Mouse (Mus musculus) mesoderm, embryonic 11.5 days (tissue): ENCODE results near the gene Macrod1.
"Not testable (repeated sequence)": the region's sequence is repeated elsewhere in the genome, so short reads cannot be mapped to it uniquely, and the experiment has no call there.

ENCODE experiments used
- DNase-seq: peaks from one replicate; pipeline ENCODE4 v3.0.0-alpha.2; 2012; ENCODE audit warnings: low read depth, low spot score

Macrod1 gene

DNA sequence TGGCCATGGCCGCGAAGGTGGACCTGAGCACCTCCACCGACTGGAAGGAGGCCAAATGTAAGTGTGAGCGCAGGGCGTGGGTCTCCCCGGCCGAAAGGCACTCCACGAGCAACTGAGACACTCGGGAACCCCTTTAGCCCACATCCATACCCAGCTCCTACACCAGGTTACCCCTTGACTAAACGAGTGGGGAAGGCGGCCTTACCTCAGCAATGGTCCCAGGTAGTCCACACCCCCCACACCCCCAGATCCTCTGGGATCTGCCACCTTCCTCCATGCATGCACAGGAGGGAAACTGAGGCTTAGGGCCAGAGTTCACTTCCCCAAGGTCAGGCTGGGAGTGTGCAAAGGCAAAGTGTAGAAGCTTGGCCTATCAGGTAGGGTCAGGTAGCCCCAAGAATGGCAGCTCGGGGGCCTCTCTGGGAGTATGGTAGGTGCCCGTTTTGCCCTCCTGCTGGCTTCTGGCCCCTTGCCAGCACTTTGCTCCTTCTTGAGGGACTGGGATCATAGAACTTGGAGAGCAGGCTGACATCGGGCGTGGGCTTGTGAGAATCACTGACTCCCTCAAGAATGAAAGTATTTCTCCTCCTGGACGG lies 614 bp downstream of the Macrod1 start:
- DNase-seq = no peak

DNA sequence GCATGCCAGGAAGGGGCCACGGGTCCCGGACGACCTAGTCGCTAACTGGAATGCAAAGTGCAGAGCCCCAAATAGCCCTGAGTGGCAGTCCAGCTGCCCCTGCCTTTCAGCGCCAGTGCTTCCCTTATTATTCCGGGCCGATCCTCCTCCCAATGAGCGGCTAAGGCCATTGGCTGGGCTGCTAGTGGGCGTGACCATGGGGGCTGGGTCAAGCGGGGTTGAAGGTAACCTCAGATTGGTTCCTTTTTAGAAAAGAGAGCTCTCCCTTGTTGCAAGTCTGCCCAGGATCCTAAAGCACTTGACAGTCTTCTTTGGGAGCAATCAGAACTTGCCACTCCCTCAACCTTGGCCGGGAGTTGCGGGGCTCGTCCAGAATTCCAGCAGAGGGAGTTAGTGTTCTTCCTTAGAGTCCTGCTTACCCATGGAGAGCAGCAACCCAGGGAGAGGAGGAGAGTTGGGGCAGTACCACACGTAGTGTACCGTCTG lies 1.2 kb downstream of the Macrod1 start:
- DNase-seq = peak; percentile 88

DNA sequence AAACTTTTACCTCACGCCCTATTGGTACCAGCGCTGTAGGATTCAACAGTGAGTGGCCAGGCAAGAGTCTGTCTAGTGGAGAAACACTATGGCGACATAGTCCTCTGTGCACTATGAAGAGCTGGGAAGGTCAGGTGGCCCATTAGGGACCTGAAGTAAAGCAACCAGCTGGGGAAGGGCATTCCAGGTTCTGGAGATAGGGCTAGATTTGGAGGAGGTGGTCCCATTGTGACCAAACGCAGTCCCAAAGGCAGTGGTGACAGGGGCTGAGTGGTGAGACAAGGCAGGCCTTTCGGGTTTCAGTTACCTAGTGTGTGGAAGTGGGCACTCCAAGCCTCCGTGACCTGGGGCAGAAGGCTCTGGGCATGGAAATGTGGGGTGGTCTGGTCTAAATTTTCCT lies 1.9 kb downstream of the Macrod1 start:
- DNase-seq = no peak

DNA sequence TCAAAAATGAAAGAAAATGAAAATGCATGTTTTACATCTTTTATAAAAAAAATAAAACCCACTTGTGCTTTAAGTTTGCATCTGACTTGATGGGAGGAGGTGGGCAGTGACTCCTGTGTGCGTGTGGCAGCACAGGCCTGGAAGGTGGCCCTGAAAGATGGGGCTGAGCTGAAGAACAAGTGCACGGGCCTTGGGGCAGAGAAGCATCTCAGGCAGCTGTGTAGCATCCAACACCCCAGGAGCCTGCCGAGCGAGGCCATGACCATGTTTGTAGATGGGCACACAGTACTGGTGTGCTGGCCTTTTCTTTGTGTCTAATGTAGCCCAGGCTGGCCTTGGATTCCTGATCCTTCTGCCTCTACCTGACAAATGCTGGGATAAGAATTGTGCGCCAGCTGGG lies 5.5 kb downstream of the Macrod1 start:
- DNase-seq = no peak

DNA sequence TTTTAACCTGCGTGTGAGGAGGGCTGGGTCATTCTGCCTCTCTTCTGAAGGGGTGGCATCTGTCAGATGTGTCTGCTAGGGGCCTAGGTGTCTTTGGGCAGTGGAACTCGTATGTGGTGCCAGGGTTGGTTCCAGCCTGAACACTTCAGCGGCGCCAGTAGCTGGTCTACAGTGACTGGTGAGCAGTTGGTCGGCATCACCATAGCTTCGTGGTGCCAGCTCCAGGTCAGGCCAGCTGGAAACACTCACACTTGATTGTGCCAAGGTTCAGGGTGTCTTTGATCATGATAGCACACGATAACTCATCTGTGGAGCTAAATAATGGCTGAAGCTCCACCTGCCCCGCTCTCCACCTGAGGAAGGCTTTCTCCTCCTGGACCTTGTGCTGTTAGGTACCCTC lies 6.3 kb downstream of the Macrod1 start:
- no peak for DNase-seq

DNA sequence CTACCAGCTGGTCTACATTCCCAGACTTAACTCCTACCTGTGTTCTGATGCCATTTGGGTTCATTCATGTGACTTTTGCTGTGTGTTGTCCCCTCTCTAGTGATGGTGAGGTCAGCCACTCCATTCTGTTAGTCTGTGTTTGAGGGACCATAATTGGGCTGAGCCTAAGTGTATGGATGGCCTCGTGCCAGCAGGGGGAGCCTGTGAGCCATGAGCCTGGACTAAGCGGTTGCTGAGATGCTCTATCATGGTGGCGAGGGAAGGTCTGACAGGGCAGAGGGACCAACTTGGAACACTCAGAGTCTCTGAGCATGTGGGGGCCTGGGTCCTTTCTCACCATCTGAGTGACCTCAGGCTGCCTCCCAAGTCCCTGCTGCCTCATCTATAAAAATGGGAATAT lies 8.0 kb downstream of the Macrod1 start:
- peak; percentile 90 for DNase-seq

DNA sequence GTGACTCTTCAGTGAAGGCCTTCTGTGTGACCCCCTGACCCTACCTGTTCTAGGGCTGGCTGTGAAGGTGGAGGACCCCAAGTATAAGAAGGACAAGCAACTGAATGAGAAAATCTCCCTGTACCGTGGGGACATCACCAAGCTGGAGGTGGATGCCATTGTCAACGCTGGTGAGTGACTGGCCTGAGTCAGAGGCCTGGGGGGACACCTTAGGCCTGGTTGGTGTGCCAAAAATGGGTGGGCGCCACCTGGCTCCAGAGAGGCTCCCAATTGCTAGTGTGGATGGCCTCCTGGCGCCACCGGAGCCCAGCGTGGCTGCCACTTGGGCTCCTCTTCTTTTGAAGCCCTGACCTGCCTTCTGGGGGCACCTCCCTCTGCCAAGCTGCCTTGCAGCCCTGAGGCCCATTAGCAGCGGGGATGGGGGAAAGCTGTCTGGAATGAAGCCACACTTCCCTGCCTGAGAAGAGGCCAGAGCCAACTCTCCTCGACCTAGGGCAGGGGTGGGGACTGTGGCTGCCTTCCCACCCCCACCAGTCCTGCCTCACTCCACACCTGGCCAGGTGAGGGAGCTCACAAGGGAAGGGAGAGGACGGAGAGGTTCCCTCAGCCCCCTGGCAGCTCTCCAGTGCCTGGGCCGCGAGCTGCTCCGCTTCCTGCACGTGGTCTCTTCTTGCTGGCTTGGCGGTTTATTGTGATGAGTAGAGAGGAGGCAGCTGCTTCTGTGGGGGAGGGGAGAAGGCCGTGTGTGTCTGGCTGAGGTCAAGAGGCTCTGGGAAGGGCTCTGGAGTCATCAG lies 9.6 kb downstream of the Macrod1 start:
- DNase-seq = no peak

DNA sequence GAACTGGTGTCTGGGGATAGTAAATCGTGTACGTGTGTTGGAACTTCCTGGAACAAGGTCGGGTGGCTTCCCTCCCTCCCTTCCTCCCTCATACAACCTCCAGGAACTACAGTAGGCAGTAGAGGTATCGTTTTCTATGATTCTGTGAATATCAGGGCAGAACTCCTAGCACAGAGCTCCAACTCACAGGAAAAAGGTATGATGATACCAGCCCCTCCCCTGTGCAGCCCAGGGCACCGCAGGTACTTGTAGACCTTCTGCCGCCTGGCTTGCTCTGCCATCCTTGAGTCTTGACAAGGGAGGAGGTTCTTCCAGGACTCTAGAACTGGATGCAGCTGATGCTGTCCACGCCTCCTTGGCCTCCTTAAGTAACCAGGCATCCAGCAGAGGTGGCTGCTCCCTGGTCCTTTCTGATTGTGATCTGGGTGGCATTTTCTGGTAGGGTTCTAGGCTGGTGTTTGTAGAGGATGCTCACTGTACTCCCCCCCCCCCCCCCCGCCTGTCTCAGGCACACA lies 10.3 kb downstream of the Macrod1 start:
- DNase-seq = no peak

DNA sequence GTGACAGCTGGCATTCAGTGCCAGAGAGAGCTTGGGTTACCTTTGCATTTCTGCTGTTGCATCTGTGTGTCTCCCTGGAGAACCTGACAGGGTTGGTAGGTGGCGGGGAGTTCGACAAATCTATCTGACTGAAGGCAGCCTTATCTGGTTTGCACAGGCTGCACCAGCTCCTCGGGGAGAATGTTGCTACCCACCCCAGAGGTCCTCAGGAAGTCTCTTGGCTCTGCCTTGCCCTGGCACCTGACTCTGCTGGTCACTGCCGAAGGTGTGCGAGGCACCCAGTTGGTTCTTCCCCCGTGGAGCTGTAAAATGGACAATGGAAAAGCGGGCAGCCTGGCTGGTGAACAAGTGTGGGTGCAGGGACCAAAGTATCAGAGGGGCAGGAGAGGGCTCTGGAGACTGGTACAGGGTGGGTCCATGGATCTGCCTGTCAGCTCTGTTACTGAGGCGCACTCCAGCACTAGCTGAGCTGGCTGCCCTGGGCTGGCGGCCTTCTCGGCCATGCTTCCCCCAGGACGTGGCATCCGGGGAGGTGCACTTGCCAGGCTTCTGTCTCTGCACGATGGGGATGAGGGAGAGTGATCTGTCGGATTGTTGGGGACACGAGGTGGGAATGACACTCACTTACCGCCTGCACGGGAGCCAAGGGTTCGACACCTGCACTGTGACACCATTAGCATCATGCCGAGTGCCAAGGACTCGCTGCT lies 10.9 kb downstream of the Macrod1 start:
- DNase-seq = no peak

DNA sequence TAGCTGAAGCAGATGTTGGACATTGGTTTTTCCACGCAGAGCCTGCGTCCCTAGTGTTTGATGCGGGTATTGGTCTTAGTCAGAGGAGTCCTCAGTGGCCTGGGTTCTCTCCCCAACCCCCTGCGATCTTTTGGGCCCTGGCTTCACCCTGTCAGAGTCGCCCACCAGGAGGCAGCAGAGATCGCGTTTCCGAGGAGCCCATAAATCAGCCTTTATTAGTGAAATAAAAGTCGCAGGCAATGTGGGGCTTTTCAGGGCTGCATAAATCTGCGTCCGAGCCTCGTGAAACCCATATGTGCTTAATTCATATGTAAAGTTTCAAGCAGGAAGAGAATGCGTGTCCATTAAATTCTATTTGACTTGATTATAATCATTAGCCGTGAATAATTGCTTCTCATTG lies 11.5 kb downstream of the Macrod1 start:
- peak; percentile 89 for DNase-seq

DNA sequence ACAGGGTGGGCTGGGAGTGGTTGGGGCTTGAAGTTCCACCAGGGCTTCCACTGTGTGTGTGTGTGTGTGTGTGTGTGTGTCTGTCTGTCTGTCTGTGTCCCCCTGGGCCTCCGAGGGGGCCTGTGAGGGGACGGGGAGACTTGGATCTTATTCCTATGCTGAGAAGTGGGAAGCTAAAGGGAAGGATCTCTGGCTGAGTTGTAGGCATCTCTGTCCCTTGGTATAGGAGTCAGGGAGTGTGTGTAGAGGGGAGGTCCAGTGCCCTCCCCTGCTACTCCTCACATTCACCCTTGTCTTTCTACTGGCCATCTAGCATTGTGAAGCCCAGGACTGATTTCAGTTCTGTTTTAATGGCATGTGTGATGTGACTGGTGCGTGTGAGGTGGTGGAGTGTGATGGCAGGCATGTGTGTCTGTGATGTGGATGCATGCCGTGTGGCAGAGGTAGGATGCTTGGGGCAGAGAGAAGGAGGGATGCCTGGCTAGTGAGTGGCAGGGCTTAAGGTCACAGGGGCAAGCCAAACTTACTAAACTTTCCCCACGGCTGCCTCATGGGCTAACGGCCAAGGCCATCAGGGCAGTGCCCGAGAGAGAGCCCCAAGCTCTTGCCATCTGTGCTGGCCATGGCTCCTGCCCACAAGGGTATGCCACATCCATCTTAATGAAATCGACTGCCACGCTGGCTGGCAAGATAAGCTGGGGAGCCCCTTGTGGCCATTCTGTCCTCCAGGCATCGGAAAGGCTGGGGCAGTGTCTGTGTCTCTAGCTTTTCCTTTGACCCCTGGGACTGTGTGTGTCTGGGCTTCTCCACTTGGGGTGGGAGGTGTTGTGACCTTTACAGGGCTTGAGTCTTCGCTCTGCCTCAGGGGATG lies 12.3 kb downstream of the Macrod1 start:
- no peak for DNase-seq

DNA sequence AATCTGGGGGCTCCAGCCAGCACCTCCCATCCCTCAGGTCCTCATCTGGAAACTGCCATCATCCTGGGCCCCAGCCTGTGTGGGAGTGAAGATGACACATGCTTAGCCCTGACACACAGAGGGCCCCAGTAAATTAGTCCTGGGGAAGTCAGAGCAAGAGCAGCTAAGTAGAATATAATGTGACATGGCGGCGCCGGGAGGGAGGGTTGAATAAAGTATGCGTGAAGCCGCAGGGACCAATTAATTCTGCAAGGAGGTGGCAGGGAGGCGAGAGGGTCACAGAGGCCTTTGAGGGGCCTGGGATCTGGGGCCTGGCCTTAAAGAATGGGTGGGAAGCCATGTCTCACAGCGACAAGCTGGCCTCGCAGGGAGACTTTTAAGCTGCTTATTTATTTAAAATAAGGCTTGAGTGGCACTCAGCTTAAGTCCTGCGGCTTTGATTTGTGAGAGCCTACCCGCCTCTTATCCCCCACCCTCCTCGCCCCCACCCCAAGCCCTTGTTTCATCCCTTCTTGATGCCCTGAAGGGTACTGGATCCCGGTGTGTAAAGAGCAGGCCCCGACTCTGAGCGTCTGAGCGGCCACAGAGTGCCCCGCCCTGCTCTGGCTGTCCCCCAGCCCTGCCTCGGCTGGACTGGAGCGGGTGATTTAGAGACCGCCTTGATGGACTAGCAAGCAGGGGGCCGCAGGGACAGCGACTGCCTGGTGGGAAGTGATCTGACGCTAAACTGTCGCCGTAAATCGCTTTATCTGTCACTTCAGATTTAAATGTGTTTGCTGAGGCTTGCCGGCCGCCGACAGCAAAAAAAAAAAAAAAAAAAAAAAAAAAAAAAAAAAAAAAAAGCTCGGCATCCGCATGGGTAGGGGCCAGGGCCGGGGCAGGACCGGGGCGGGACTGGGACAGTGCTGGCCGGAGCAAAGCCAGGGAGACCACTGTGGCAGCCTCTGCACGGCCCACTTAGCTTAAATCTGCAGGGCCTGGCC lies 13.5 kb downstream of the Macrod1 start:
- peak; percentile 84 for DNase-seq

DNA sequence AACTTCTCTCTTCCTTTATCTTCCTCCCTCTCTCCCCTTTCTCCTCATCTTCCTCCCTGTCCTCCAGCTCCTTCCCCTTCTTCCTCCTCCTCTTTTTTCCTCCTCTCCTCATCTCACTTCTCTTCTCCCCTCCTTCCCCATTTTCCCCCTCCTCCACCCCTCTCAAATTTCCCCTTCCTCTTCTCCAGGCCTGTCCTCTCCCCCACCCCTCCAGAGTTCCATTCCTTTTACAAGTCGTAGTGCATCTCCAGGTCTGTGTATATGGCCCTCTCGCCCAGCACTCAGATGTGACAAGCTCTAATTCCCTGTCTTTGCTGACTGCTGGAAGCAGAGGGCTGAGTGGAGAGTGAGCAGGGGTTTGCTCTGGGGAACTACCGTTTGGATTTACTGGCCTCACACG lies 14.2 kb downstream of the Macrod1 start:
- no peak for DNase-seq

DNA sequence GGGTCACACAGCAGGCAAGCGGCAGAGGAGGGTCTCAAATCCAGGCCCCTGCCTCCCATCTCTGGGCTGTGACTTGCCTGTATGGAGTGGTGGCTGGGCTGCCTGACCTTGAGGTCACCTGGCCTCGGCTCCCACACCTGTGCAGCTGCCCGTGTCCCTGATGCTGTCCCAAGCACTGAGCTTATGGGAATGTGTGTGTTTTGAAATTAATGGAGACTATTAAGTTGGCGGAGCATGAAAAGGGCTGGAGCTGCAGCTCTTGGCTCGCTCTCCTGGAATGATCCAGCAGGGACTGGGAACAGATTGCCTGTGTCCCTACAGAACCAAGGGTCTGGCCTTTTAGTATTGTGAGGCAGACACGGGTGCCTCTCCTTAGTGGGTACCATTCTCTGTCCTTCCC lies 15.6 kb downstream of the Macrod1 start:
- DNase-seq = no peak

DNA sequence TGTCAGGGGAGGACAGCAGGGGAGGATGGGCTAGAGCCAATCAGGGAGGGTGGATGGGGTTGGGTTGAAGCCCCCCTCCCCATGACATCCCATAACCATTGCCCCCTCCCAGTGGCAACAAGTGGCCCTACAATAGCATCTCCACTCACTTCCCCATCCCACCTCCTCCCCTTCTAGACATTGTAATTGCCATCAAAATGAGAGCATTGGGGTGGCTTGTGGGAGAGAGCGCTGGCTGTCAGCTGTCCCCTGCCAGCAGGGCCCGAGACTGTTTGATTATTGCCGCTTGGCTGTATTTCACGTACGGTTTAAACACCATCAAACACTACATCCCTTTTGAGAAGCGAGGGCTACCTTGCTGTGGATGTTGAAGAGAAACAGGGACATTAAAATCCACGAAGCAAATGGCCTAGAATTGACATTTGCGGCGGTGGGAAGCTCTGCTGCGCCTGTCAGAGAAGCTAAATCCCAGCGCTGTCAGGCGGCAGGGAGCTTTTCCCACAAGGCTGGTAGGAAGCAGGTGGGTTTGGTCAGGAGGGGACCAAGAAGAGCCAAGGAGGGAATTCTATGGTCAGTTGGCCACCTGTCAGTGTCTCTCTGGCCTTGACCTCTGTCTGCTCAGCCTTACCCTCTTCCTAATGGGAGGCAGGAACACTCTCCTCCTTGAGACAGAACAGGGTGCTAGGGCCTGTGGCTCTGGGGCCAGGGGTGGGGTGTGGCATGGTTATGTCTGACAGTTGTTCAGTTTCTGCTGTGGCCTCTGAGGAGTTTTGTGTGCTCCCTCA lies 17.6 kb downstream of the Macrod1 start:
- DNase-seq = no peak

DNA sequence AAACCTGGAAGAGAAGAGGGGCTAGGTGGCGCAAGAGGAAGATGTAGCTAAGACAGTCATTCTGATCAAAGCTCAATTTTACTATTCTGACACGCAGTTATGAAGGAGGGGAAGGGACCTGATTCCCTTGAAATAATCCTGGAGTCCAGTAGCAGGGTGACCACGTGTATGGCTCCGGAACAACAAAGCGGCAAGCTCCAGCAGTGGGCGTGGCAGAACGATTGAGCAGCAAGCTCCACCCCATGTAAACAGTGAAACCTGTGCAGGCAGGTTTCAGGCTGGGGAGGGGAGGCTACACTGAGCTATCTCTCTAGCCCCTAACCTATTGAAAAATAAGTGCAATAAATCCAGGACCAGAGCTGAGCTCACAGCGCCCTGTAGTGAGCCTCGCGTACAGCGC lies 18.7 kb downstream of the Macrod1 start:
- not testable (repeated sequence) for DNase-seq

DNA sequence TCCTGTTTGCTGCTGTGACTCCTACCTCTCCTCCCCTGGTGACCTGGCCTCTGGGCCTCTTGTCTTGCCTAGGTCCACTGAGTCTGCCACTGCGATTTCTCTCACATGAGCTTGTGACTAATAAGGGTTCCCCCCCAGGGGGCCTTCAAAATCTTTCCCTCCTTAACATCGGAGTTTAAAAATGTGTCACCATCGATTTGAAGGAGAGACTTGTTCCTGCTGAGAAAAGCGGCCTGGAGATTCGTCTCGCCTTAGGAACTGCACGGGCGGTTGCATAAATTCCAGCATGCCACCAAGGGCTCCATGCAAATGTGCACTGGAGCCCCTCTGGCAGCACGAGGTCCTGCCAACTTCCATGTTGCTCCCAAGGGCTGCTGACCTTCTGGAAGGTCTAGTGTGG lies 21.1 kb downstream of the Macrod1 start:
- DNase-seq = no peak

DNA sequence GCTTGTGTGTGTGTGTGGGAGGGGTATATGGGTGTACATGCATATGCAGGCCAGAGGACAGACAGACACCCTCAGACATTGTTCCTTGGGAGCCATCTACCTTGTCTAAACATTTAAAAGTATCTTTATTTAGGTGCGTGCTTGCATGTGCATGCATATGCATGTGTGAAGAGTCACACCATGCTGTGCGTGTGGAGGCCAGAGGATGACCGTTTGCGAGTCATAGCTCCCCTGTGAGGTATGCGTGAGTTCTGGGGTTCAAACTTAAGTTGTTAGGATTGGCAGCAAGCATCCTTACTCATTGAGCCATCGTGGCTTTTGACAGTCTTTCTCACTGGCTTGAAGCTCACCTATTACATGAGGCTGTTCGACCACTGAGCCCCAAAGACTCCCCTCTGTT lies 21.7 kb downstream of the Macrod1 start:
- no peak for DNase-seq

DNA sequence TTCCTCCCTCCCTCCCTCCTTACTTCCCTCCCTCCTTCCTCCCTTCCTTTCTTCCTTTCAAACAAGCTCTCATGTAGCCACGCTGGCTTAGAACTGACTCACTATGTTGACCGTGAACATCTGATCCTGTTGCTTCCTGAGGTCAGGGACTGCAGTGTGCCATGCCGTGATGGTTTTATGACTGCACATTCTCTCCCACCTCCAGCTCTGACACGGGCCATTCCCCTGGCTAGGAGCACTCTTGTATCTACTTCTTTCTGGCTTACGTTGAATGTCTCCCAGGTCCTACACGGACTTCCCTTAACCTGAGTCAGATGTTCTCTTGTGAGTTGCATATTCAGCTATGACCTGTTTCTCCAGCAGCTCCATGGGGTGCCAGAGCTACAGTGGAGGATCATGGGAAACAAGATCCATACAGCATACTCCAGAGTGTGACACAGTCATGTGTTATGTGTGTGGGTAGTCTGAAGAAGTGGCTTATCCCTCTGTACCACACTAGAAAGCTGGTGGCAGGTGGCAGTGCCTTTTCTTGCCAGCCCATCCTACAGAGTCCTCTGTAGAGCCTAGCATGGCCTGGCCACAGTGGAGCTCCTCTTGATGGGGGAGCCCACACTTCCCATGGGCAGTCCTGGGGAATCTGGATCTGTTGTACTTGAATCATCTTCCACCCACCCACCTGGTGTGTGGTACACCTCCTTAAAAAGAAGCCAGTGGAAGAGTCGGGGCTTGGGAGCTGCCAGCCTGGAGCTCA lies 25.1 kb downstream of the Macrod1 start:
- no peak for DNase-seq
